Mouse (Mus musculus) cerebellum, postnatal 14 days (tissue): ENCODE measurements around the gene Ccdc42.
A peak's percentile ranks its signal among the peaks of the same experiment; 100 is the strongest.

Experiments
- DNase-seq, 2 experiments: peaks; one replicate each; pipeline ENCODE4 v3.0.0; 2021; ENCODE audit warnings: mixed read lengths in 2 of 2

Gene Ccdc42

DNA sequence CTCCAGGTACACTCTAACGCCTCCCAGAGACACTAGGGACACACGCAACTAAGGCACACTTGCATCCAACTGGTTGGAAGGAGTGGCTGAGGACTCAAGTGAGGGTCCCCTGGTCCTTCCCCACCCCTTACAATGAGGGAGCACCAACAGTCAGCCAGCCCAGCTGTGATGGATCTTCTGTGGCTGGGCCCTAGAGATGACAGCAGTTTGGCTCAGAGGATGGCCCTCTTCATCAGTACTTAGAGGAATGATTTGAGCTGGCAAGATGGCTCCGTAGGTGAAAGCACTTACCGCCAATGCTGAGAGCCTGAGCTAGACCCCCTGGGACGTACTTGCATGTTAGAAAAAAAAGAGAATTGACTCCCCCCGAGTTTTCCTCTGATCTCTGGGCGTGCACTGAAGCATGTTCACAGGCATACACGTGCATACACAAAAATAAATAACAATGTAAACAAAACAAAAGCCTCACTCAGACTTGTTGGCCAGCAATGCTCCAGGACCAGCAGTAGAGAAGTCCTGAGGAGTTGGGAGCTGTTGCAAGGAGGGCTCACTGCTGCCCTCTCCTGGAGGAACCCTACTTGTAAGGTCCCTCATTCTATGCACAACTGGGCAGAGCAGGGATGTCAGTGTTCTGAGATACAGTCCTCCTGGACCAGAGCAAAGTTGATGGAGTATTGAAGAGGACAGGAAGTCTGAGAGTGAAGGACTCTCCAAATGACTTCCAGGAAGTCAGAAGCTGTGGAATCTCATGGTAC lies 2.4 kb downstream of the Ccdc42 start:
- DNase-seq, result peak; percentile 85 to 91

DNA sequence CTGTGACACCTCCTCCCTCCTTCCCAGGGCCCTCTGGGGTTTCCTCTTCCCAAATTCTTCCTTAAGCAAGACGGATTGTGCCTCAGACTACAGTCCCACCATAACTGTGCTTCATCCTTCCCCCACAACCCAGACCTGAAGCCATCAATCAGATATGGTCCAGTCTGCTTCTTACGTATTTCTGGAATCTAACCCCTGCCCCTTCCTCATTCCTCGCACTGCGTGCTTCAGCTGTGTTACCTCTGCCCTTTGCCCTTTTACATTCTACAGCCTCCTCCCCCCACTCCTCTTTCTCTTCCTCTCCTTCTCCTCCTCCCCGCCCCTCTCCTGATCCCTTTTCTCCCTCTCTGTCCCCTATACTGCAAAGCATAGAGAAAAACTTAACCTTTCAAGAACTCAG lies 4.9 kb downstream of the Ccdc42 start:
- DNase-seq, result no peak

- DNase-seq, result no peak
These were observed 6.4 kb downstream of the Ccdc42 start for GRCm38 (mm10) chr11:68593247-68593646.

DNA sequence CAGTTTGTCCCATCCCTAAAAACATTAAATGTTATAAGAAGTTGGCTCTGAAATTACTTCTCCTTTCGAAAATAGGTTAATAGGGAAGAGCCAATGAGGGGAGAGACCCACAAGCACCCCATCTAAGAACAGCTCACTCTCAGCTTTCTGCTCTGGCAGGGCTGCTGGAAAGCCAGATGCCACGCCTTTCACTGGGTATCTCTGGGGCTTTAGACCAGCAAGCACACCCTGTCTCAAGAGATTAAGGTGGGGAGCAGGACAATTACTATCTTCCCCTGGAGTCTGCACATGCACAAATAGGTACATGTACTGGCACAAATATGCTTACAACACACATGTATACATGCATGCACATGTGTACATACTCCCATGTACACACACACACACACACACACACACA lies 11.1 kb downstream of the Ccdc42 start:
- DNase-seq, result no peak

- DNase-seq, result no peak
These were observed 13.8 kb downstream of the Ccdc42 start for GRCm38 (mm10) chr11:68600551-68601021.

DNA sequence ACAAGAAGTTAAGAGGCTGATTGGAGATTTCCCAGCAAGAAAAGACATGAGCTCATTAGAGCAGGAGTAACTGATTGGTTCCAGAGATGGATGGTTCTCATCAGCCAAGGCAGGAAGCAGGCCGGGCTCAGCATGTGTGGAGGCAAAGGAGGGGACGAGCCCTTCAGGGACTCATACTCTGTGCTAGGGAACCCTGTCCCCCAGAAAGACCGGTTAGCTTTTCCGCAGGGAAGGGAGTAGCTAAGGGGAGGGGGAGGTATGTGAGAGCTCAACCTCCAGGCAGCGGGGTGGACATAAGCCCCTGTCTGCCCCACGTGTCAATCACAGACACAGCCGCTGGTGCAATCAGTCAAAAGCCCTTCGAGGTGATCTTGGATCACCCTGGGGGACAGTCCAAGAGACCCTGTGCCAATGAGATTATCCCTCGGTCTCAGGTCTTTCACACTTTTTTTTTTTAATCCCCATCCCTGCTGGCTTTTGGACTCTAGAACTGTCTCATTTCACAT lies 14.7 kb downstream of the Ccdc42 start:
- peak in 1 of 2 experiments; percentile 22 for DNase-seq

GRCm38 (mm10) chr11:68602200-68602931 lies 15.5 kb downstream of the Ccdc42 start:
- no peak for DNase-seq

DNA sequence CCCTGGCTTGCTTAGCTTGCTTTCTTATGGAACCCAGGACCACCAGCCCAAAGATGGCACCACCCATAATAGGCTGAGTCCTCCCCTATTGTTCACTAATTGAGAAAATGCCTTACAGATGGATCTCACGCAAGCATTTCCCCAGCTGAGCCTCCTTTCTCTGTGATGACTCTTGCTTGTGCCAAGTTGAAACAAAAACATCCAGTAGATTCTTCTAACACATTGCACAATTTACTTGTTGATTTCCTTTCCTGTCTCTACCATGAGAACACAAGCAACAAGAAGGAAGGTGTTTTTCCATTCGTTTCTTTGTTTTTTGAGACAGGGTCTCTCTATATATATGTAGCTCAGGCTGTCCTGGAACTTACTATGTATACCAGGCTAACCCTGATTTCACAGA lies 20.2 kb downstream of the Ccdc42 start:
- DNase-seq, result no peak

DNA sequence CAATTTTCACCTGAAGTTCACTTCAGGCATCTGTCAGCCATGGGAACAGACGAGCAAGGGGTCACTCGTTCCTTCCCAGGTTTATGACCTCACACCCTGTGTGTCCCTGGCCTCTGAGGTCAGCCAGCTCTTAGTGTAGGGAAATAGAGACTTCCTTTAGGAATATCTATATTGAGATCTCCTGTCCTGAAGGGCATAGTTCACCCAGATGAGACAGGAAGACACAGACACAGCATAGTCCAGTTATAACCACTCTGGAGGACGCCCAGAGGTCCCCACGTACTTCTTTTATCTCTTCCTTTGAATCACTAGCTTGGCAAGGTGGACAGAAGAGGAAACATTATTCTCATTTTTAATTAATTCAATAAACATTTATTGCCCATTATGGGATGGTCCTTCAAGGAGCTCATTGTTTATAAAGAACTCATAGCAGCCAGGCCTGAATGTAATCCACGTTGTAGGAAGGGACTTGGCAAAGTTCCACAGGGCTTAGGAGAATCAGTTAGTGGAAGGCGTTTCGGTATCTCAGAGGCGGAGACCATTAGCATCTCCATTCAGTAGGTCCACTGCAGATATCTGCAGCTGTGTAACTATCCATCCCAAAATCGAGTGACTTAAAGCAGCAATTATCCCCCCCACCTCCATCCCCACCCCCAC lies 23.2 kb downstream of the Ccdc42 start:
- DNase-seq, result no peak

DNA sequence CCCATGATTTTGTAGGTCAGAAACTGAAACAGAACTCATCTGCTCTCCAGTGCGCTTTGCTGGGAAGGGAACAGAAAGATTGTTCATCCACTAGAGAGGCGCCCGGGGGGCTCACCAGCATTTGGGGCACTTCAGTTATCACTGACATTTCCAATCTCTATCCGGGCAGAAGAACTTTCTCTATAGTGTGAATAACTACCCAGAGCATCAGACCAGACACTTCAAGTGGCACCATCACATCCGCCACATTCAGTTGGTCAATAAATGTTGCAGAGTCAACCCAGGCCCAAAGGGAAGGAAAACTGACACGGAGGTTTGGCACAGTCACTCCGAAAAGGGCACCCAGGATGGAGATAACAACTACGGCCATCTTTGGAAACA lies 23.7 kb downstream of the Ccdc42 start:
- DNase-seq, result no peak

GRCm38 (mm10) chr11:68613071-68613711 lies 26.4 kb downstream of the Ccdc42 start:
- DNase-seq, result no peak

DNA sequence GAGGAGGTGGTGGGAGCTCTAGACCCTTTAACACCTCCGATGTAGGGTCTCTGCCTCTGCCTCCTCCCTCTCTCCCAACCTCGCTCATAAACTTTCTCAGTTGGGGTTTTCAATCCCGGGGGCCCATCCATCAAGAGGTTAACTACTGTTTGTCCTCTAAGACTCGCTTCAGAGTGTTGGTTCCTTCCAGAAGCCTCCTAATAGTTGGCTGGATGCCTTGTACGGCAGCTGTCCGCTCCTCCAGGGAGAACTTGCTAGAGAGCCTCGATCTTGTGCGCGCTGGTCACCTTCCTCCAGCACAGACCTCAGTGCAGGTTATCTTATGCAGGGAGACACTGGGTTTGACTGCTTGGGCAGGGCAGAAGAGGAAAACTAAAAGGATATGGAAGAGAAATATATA lies 35.9 kb downstream of the Ccdc42 start:
- peak; percentile 15 to 36 for DNase-seq

GRCm38 (mm10) chr11:68623225-68623870 lies 36.5 kb downstream of the Ccdc42 start:
- peak; percentile 68 to 75 for DNase-seq

GRCm38 (mm10) chr11:68623871-68624258 lies 37.0 kb downstream of the Ccdc42 start:
- DNase-seq, result peak in 1 of 2 experiments; percentile 11

GRCm38 (mm10) chr11:68631611-68632316 lies 44.9 kb downstream of the Ccdc42 start:
- DNase-seq, result no peak

DNA sequence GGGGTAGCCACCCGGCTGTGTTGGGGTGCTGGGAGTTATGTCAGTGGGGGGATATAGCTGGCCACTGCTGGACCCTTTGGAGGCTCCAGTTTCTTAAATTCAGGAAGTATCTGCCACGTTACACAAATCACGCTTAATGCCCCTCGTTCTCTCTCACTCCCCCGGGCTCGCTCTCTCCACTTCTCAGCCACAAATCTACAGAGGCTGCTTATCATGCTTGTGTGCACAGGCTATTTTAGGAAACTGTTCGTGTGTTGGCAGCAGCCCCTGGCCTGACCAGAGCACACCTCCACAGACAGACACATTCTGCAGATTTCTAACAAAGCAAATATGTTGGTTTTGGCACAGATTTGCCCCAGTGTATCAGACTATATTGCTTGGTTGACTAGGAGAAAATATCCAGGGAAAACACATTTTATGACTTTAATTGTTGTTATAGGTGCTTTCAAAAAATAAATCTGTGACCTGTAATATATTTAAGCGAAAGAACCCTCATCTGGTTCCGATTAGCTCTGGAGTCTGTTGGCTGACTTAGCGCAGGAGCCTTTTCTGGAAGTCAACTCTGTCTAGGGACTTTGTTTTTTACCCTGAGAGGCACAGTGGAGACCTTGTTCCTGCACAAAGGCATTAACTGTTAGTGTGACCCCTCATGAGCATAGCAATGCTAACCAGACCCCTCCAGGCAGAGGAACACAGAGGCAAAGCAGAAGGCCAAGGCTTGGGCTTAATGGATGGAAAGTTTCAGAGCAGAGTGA lies 51.2 kb downstream of the Ccdc42 start:
- DNase-seq, result peak; percentile 67 to 70

- no peak for DNase-seq
These were observed 54.5 kb downstream of the Ccdc42 start for GRCm38 (mm10) chr11:68641361-68641760.

GRCm38 (mm10) chr11:68644781-68645180 lies 58.0 kb downstream of the Ccdc42 start:
- DNase-seq, result peak in 1 of 2 experiments; percentile 14
